In the genomic region with DNA sequence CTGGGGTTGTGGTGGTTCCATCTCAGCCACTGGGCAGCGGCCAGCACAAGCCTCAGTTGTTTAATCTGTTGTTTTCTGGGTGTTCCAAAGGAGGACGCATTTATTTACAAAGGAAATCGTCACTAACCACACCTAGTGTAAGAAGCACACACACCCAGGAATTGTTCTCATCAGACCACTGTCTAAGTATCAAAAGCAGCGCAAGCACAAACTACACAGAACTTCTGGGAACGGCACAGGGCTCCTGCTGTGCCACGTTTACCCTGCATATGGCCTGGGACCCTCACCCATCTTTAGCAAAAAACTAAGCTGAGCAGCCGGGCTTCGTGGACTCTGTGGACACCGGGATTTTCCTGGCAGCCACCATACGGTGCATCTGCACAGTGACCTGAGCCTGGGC, we compare ENCODE assay signal across 9 mouse cellular contexts. TPM values are rescaled to one million over a fixed set of nuclear protein-coding genes. Genes with fewer than 3 reads are reported as not detected.
A peak's percentile ranks its signal among the peaks of the same experiment; 100 is the strongest.
DNase-seq lines count a peak whose midpoint lies in the region; ATAC-seq and TF ChIP-seq lines count a peak whose summit lies in the region.
"Had no signal": no experiment of that assay in that cellular context is flagged by ENCODE, and none has a peak within 500 bp of the region (broad histone marks: within the 10 kb centered on the region; RNA-seq: fewer than 3 reads in every experiment).

No protein-coding gene starts in this region.

- H3K4me1 ChIP-seq in heart, embryonic 10.5 days: peaks cover 55% of the 10 kb centered on the region
- peaks cover 48% of the 10 kb centered on the region for H3K4me1 ChIP-seq in lung, adult 2 months (ENCODE audit: control insufficient read depth, insufficient read depth, low read length)
- peaks cover 38% of the 10 kb centered on the region for H3K4me1 ChIP-seq in intestine, embryonic 14.5 days (replicated peaks; ENCODE audit: control insufficient read depth, insufficient read depth, low read length)
- H3K4me1 ChIP-seq in small intestine, adult 2 months (ENCODE audit: control insufficient read depth, insufficient read depth, insufficient read length, low read length): peaks cover 39% of the 10 kb centered on the region

- TF ChIP-seq POLR2A in lung, adult 2 months (IDR thresholded peaks at IDR 0.05; ENCODE audit: borderline replicate concordance, extremely low read depth, low read depth, low read length): peak; percentile 51; the same call in 1 of the 2 replicates
- no peak for TF ChIP-seq POLR2A in small intestine, adult 2 months (IDR thresholded peaks at IDR 0.05; ENCODE audit: low read depth, low read length)

- no peak overlapping the region for H3K4me3 ChIP-seq in heart, embryonic 10.5 days
- peak overlapping the region; percentile 18 for H3K4me3 ChIP-seq in lung, adult 2 months (replicated peaks; ENCODE audit: extremely low read depth, low read depth, low read length)
- no peak overlapping the region for H3K4me3 ChIP-seq in intestine, embryonic 14.5 days (ENCODE audit: low read depth, low read length)
- no peak overlapping the region for H3K4me3 ChIP-seq in small intestine, adult 2 months (ENCODE audit: low read depth, low read length)

- no peak for TF ChIP-seq CTCF in lung, adult 2 months (IDR thresholded peaks at IDR 0.05; ENCODE audit: insufficient read depth, low read length)
- no peak for TF ChIP-seq CTCF in small intestine, adult 2 months (IDR thresholded peaks at IDR 0.05; ENCODE audit: extremely low read depth, insufficient read length, insufficient replicate concordance, low read depth, low read length)

- H3K36me3 ChIP-seq in heart, embryonic 10.5 days: peaks cover 24% of the 10 kb centered on the region
- H3K36me3 ChIP-seq in intestine, embryonic 14.5 days (ENCODE audit: control insufficient read depth, insufficient read depth, low read length): peaks cover 16% of the 10 kb centered on the region
- peaks cover 4% of the 10 kb centered on the region; the same call in 1 of the 2 replicates for H3K36me3 ChIP-seq in small intestine, adult 2 months (ENCODE audit: control insufficient read depth, insufficient read depth, low read length)

- no peak for DNase-seq in heart, embryonic 10.5 days (ENCODE audit: low spot score)
- no peak for DNase-seq in heart, postnatal 4 days
- DNase-seq in lung, adult 2 months: no peak
- DNase-seq in lung, postnatal 4 days: no peak
- no peak for DNase-seq in intestine, embryonic 14.5 days (ENCODE audit: low spot score)
- no peak for DNase-seq in urinary bladder, postnatal 25 days (ENCODE audit: low spot score)
- no peak for DNase-seq in left cerebral cortex, adult 9 months (ENCODE audit: low spot score in 2 of 2)
- DNase-seq: gastrocnemius, postnatal 10 days had no signal

- H3K27me3 ChIP-seq in heart, embryonic 10.5 days (ENCODE audit: insufficient read depth, poor library complexity, severe bottlenecking): no peaks in the 10 kb centered on the region
- H3K27me3 ChIP-seq in intestine, embryonic 14.5 days (replicated peaks; ENCODE audit: control insufficient read depth, insufficient read depth, low read length): no peaks in the 10 kb centered on the region
- H3K27me3 ChIP-seq in small intestine, adult 2 months (ENCODE audit: control insufficient read depth, insufficient read depth, low read length): no peaks in the 10 kb centered on the region

- H3K4me2 ChIP-seq in intestine, embryonic 14.5 days (ENCODE audit: low read length): no peak overlapping the region

- no peak for ATAC-seq in intestine, embryonic 14.5 days (replicated peaks; ENCODE audit: low FRiP score, low TSS enrichment, low read depth)

- H3K27ac ChIP-seq in heart, embryonic 10.5 days: peak overlapping the region; percentile 32
- H3K27ac ChIP-seq in intestine, embryonic 14.5 days (ENCODE audit: low read depth): 0 out of 2 replicates have a peak overlapping the region, but pooled peaks have one; percentile 62
- peak overlapping the region; percentile 79 for H3K27ac ChIP-seq in small intestine, adult 2 months (ENCODE audit: insufficient read depth, low read depth, low read length)

- 77% methylated on average over 10 of the region's 10 CpGs for WGBS in heart, embryonic 10.5 days
- WGBS in lung, adult 2 months: 32% methylated on average over 10 of the region's 10 CpGs
- 77% methylated on average over 10 of the region's 10 CpGs for WGBS in intestine, embryonic 14.5 days
- WGBS in small intestine, adult 2 months: 29% methylated on average over 10 of the region's 10 CpGs

- H3K9ac ChIP-seq in intestine, embryonic 14.5 days (ENCODE audit: low read length): no peak overlapping the region

- 0 out of 2 replicates have a peak, but pooled peaks cover 3% of the 10 kb centered on the region for H3K9me3 ChIP-seq in heart, embryonic 10.5 days
- peaks cover 4% of the 10 kb centered on the region; the same call in 1 of the 2 replicates for H3K9me3 ChIP-seq in intestine, embryonic 14.5 days (ENCODE audit: control insufficient read depth, low read length)

RNA-seq across cellular contexts. Expression of a gene that starts 17.8 kb away (rescaled TPM):
- 4.1 and 5.2 TPM in 2 replicates for polyA plus RNA-seq in heart, embryonic 10.5 days (2016; fragmentation: Nextera tagmentation; extraction: Ambion mirVana)
- total RNA-seq in heart, postnatal 4 days (2021): 10 to 100 TPM; 43.1 to 46.0 TPM
- 85.8 and 87.8 TPM in 2 replicates for polyA plus RNA-seq in lung, adult 2 months (2012; rRNA removed)
- polyA plus RNA-seq in intestine, embryonic 14.5 days (2014; fragmentation: Nextera tagmentation; extraction: Ambion mirVana): 7.8 and 7.9 TPM in 2 replicates
- polyA plus RNA-seq in small intestine, adult 2 months (2012; rRNA removed): 50.9 and 96.7 TPM in 2 replicates

RNA-seq across cellular contexts. Expression of a gene that starts 39.5 kb away (rescaled TPM):
- polyA plus RNA-seq in heart, embryonic 10.5 days (2016; fragmentation: Nextera tagmentation; extraction: Ambion mirVana): 34.5 and 38.8 TPM in 2 replicates
- 10 to 100 TPM; 17.5 to 18.3 TPM for total RNA-seq in heart, postnatal 4 days (2021)
- polyA plus RNA-seq in lung, adult 2 months (2012; rRNA removed): 36.3 and 41.4 TPM in 2 replicates
- polyA plus RNA-seq in intestine, embryonic 14.5 days (2014; fragmentation: Nextera tagmentation; extraction: Ambion mirVana): 34.1 and 36.4 TPM in 2 replicates
- 180 and 300 TPM in 2 replicates for polyA plus RNA-seq in small intestine, adult 2 months (2012; rRNA removed)
